Comparison of ENCODE assay signal across 7 mouse cellular contexts in the genomic region with DNA sequence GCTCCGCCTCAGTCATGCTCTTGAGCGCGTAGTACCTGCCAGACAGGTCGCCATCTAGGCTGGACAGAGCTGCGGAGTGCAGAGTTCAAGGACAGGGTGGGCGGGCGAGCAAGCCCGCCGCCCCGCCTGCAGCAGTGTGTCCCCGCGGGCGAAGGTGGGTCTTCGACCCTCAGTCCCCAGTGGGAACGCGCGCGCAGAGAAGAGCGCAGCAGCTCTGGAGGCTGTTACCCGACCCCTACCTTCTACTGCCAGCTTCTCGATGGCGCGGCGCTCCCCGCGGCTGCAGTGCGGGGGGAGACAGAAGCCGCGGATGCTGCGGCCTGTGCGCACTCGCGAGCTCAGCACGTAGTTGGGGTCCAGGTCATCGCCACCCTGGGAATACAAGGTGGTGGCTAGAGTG. TPM values are rescaled to one million over a fixed set of nuclear protein-coding genes. Genes with fewer than 3 reads are reported as not detected.
DNase-seq lines count a peak whose midpoint lies in the region; ATAC-seq and TF ChIP-seq lines count a peak whose summit lies in the region.

No protein-coding gene starts in this region.

- peaks cover 20% of the 10 kb centered on the region; the same call in 1 of the 2 replicates for H3K27me3 ChIP-seq in lung, postnatal 0 days (replicated peaks; ENCODE audit: insufficient read depth, low read length)
- no peaks in the 10 kb centered on the region for H3K27me3 ChIP-seq in intestine, postnatal 0 days (replicated peaks; ENCODE audit: control insufficient read depth, insufficient read depth, low read length)

- H3K4me1 ChIP-seq in lung, postnatal 0 days (ENCODE audit: insufficient read depth, low read depth, low read length), result peaks cover 23% of the 10 kb centered on the region; the same call in 1 of the 2 replicates
- H3K4me1 ChIP-seq in embryonic fibroblast, embryonic 13.5 days (ENCODE audit: control insufficient read depth, insufficient read depth, low read length), result peaks cover 3% of the 10 kb centered on the region
- H3K4me1 ChIP-seq in intestine, postnatal 0 days (replicated peaks; ENCODE audit: control insufficient read depth, insufficient read depth, low read length), result peaks cover 4% of the 10 kb centered on the region
- peaks cover 19% of the 10 kb centered on the region for H3K4me1 ChIP-seq in olfactory bulb, adult 2 months (ENCODE audit: control insufficient read depth, insufficient read depth, low read length)

- TF ChIP-seq POLR2A in embryonic fibroblast, embryonic 13.5 days (IDR thresholded peaks at IDR 0.05; ENCODE audit: low read depth, low read length), result no peak
- no peak for TF ChIP-seq POLR2A in olfactory bulb, adult 2 months (IDR thresholded peaks at IDR 0.05; ENCODE audit: insufficient read depth, low read depth, low read length)

- peak overlapping the region; percentile 84 for H3K4me2 ChIP-seq in lung, postnatal 0 days (replicated peaks; ENCODE audit: low read depth, low read length)
- peak overlapping the region; percentile 84 for H3K4me2 ChIP-seq in intestine, postnatal 0 days (replicated peaks; ENCODE audit: low read depth)

- no peaks in the 10 kb centered on the region for H3K36me3 ChIP-seq in lung, postnatal 0 days (ENCODE audit: insufficient read depth, low read length)
- 0 out of 2 replicates have a peak, but pooled peaks cover 9% of the 10 kb centered on the region for H3K36me3 ChIP-seq in intestine, postnatal 0 days (ENCODE audit: control insufficient read depth, insufficient read depth)

- DNase-seq in lung, postnatal 0 days (ENCODE audit: low spot score), result no peak
- DNase-seq in lung, adult 18-20 months, result no peak
- no peak for DNase-seq in embryo, embryonic 10 days (ENCODE audit: low spot score)
- DNase-seq in adrenal gland, postnatal 4 days (ENCODE audit: low spot score in 2 of 2), result no peak

- no peak for TF ChIP-seq CTCF in lung, postnatal 0 days (IDR thresholded peaks at IDR 0.05)
- TF ChIP-seq CTCF in embryonic fibroblast, embryonic 13.5 days (IDR thresholded peaks at IDR 0.05; ENCODE audit: borderline replicate concordance, insufficient read depth, low read length), result no peak
- TF ChIP-seq CTCF in intestine, postnatal 0 days (IDR thresholded peaks at IDR 0.05; ENCODE audit: low read depth), result no peak
- TF ChIP-seq CTCF in olfactory bulb, adult 2 months (IDR thresholded peaks at IDR 0.05; ENCODE audit: insufficient read depth, low read depth, low read length), result no peak

- H3K27ac ChIP-seq in lung, postnatal 0 days (ENCODE audit: low read length), result no peak overlapping the region
- no peak overlapping the region for H3K27ac ChIP-seq in embryonic fibroblast, embryonic 13.5 days (ENCODE audit: insufficient read depth, low read length)
- H3K27ac ChIP-seq in intestine, postnatal 0 days (ENCODE audit: low read depth, low read length), result no peak overlapping the region; the same call in 1 of the 2 replicates
- H3K27ac ChIP-seq in olfactory bulb, adult 2 months (ENCODE audit: insufficient read depth, low read depth, low read length), result peak overlapping the region; percentile 97

- no peaks in the 10 kb centered on the region for H3K9me3 ChIP-seq in lung, postnatal 0 days (ENCODE audit: low read length)
- no peaks in the 10 kb centered on the region for H3K9me3 ChIP-seq in intestine, postnatal 0 days (ENCODE audit: control insufficient read depth)

- no peak for ATAC-seq in lung, postnatal 0 days
- no peak for ATAC-seq in intestine, postnatal 0 days

- 4% methylated on average over 35 of the region's 35 CpGs for WGBS in lung, postnatal 0 days
- 7% methylated on average over 29 of the region's 35 CpGs for WGBS in intestine, postnatal 0 days
- WGBS in olfactory bulb, adult 2 months, result 2% methylated on average over 35 of the region's 35 CpGs

- peak overlapping the region; percentile 47 for H3K4me3 ChIP-seq in lung, postnatal 0 days (ENCODE audit: low read depth, low read length)
- peak overlapping the region; percentile 56 for H3K4me3 ChIP-seq in embryonic fibroblast, embryonic 13.5 days (ENCODE audit: insufficient read depth, low read length)
- H3K4me3 ChIP-seq in intestine, postnatal 0 days (ENCODE audit: low read depth, low read length), result peak overlapping the region; percentile 53
- peak overlapping the region; percentile 80 for H3K4me3 ChIP-seq in olfactory bulb, adult 2 months (ENCODE audit: insufficient read depth, low read depth, low read length)

- TF ChIP-seq EP300 in lung, postnatal 0 days (IDR thresholded peaks at IDR 0.05), result no peak

- peak overlapping the region; percentile 29; the same call in 1 of the 2 replicates for H3K9ac ChIP-seq in lung, postnatal 0 days (replicated peaks; ENCODE audit: low read depth)
- peak overlapping the region; percentile 52 for H3K9ac ChIP-seq in intestine, postnatal 0 days (ENCODE audit: low read depth, low read length)

RNA-seq across cellular contexts. Expression of gene Ckb, which starts 1.2 kb away (rescaled TPM):
- polyA plus RNA-seq in lung, postnatal 0 days (2015; fragmentation: Nextera tagmentation; extraction: Ambion mirVana), result 153 TPM in 2 replicates
- polyA plus RNA-seq in embryonic fibroblast, embryonic 13.5 days (2011; ENCODE audit: insufficient read length, low read depth, missing spikeins), result 43.8 and 84.3 TPM in 2 replicates
- polyA plus RNA-seq in intestine, postnatal 0 days (2015; fragmentation: Nextera tagmentation; extraction: Ambion mirVana), result 628 and 645 TPM in 2 replicates
- 210 and 316 TPM in 2 replicates for polyA plus RNA-seq in olfactory bulb, adult 2 months (2012; ENCODE audit: insufficient read depth, insufficient read length, low replicate concordance, missing spikeins)
- 10 to 100 TPM; 39.6 to 40.9 TPM for total RNA-seq in adrenal gland, postnatal 4 days (2021)

RNA-seq across cellular contexts. Expression of gene Trmt61a, which starts 6.9 kb away (rescaled TPM):
- polyA plus RNA-seq in lung, postnatal 0 days (2015; fragmentation: Nextera tagmentation; extraction: Ambion mirVana), result 4.3 and 4.5 TPM in 2 replicates
- 9.0 and 13.0 TPM in 2 replicates for polyA plus RNA-seq in embryonic fibroblast, embryonic 13.5 days (2011; ENCODE audit: insufficient read length, low read depth, missing spikeins)
- 5.6 TPM in 2 replicates for polyA plus RNA-seq in intestine, postnatal 0 days (2015; fragmentation: Nextera tagmentation; extraction: Ambion mirVana)
- not detected in 2 replicates for polyA plus RNA-seq in olfactory bulb, adult 2 months (2012; ENCODE audit: insufficient read depth, insufficient read length, low replicate concordance, missing spikeins)
- total RNA-seq in adrenal gland, postnatal 4 days (2021), result 10 to 100 TPM; 11.7 to 13.8 TPM

RNA-seq across cellular contexts. Expression of gene Bag5, which starts 42.1 kb away (rescaled TPM):
- 48.9 and 52.5 TPM in 2 replicates for polyA plus RNA-seq in lung, postnatal 0 days (2015; fragmentation: Nextera tagmentation; extraction: Ambion mirVana)
- 29.3 and 35.9 TPM in 2 replicates for polyA plus RNA-seq in embryonic fibroblast, embryonic 13.5 days (2011; ENCODE audit: insufficient read length, low read depth, missing spikeins)
- polyA plus RNA-seq in intestine, postnatal 0 days (2015; fragmentation: Nextera tagmentation; extraction: Ambion mirVana), result 29.6 and 32.1 TPM in 2 replicates
- not detected in 2 replicates for polyA plus RNA-seq in olfactory bulb, adult 2 months (2012; ENCODE audit: insufficient read depth, insufficient read length, low replicate concordance, missing spikeins)
- total RNA-seq in adrenal gland, postnatal 4 days (2021), result 10 to 100 TPM; 35.8 to 37.0 TPM

RNA-seq across cellular contexts. Expression of gene Apopt1, which starts 42.1 kb away (rescaled TPM):
- 42.3 and 43.1 TPM in 2 replicates for polyA plus RNA-seq in lung, postnatal 0 days (2015; fragmentation: Nextera tagmentation; extraction: Ambion mirVana)
- 29.9 and 38.2 TPM in 2 replicates for polyA plus RNA-seq in embryonic fibroblast, embryonic 13.5 days (2011; ENCODE audit: insufficient read length, low read depth, missing spikeins)
- polyA plus RNA-seq in intestine, postnatal 0 days (2015; fragmentation: Nextera tagmentation; extraction: Ambion mirVana), result 42.6 and 44.8 TPM in 2 replicates
- polyA plus RNA-seq in olfactory bulb, adult 2 months (2012; ENCODE audit: insufficient read depth, insufficient read length, low replicate concordance, missing spikeins), result not detected in 2 replicates
- 10 to 100 TPM; 65.4 to 70.1 TPM for total RNA-seq in adrenal gland, postnatal 4 days (2021)
